Mouse (Mus musculus): Measurements from ENCODE around the gene Kcnq1. TPM values are rescaled to one million over a fixed set of nuclear protein-coding genes. Genes with fewer than 3 reads are reported as not detected.

The Kcnq1 gene
- polyA plus RNA-seq, 1 experiment from 2014 or later, result 17.8 TPM

GRCm38 (mm10) chr7:143437231-143437893 lies 331.2 kb downstream of the Kcnq1 start:
- no peak overlapping the region for H3K27ac ChIP-seq (replicated peaks)
- ATAC-seq (ENCODE audit: low FRiP score, low TSS enrichment) (peak; percentile 44; the same call in 1 of the 2 replicates), DNase-seq (ENCODE audit: low spot score) (no peak)
- no peaks in the 10 kb centered on the region for H3K36me3 ChIP-seq (ENCODE audit: control insufficient read depth, insufficient read depth, low read length)
- no peaks in the 10 kb centered on the region for H3K9me3 ChIP-seq (ENCODE audit: control insufficient read depth, low read length)
- H3K4me2 ChIP-seq (replicated peaks; ENCODE audit: low read depth), result peak overlapping the region; percentile 88
- peak overlapping the region; percentile 49 for H3K4me3 ChIP-seq (ENCODE audit: low read depth, low read length)
- peaks cover 2% of the 10 kb centered on the region; the same call in 1 of the 2 replicates for H3K4me1 ChIP-seq (replicated peaks; ENCODE audit: control insufficient read depth, insufficient read depth)
- peak overlapping the region; percentile 71 for H3K9ac ChIP-seq (ENCODE audit: low read length)
- TF ChIP-seq CTCF (IDR thresholded peaks at IDR 0.05; ENCODE audit: low read depth) (no peak), EP300 (optimal IDR thresholded peaks at IDR 0.05) (no peak)
- WGBS, result 37% methylated on average over 18 of the region's 18 CpGs
- H3K27me3 ChIP-seq (ENCODE audit: control insufficient read depth, insufficient read depth, low read length), result no peaks in the 10 kb centered on the region

- H3K4me1 ChIP-seq (replicated peaks; ENCODE audit: control insufficient read depth, insufficient read depth), result peaks cover 2% of the 10 kb centered on the region; the same call in 1 of the 2 replicates
- TF ChIP-seq CTCF (IDR thresholded peaks at IDR 0.05; ENCODE audit: low read depth), result no peak
- no peak for TF ChIP-seq EP300 (optimal IDR thresholded peaks at IDR 0.05)
- WGBS, result 3% methylated on average over 52 of the region's 63 CpGs
- peak overlapping the region; percentile 88 for H3K4me2 ChIP-seq (replicated peaks; ENCODE audit: low read depth)
- peak overlapping the region; percentile 71 for H3K9ac ChIP-seq (ENCODE audit: low read length)
- H3K9me3 ChIP-seq (ENCODE audit: control insufficient read depth, low read length), result no peaks in the 10 kb centered on the region
- H3K4me3 ChIP-seq (ENCODE audit: low read depth, low read length), result peak overlapping the region; percentile 49
- DNase-seq (ENCODE audit: low spot score), result peak; percentile 45
- no peaks in the 10 kb centered on the region for H3K27me3 ChIP-seq (ENCODE audit: control insufficient read depth, insufficient read depth, low read length)
- no peak overlapping the region for H3K27ac ChIP-seq (replicated peaks)
- ATAC-seq (ENCODE audit: low FRiP score, low TSS enrichment), result peak; percentile 33; the same call in 1 of the 2 replicates
- no peaks in the 10 kb centered on the region for H3K36me3 ChIP-seq (ENCODE audit: control insufficient read depth, insufficient read depth, low read length)
Observed at GRCm38 (mm10) chr7:143437894-143438581, 331.9 kb downstream of the Kcnq1 start.

- Histone ChIP-seq H3K4me2 (replicated peaks; ENCODE audit: low read depth) (no peak overlapping the region), H3K9ac (ENCODE audit: low read length) (no peak overlapping the region), H3K4me1 (replicated peaks; ENCODE audit: control insufficient read depth, insufficient read depth) (peaks cover 2% of the 10 kb centered on the region; the same call in 1 of the 2 replicates), H3K9me3 (ENCODE audit: control insufficient read depth, low read length) (no peaks in the 10 kb centered on the region), H3K27ac (replicated peaks) (no peak overlapping the region), H3K36me3 (ENCODE audit: control insufficient read depth, insufficient read depth, low read length) (no peaks in the 10 kb centered on the region), H3K4me3 (ENCODE audit: low read depth, low read length) (no peak overlapping the region), H3K27me3 (ENCODE audit: control insufficient read depth, insufficient read depth, low read length) (no peaks in the 10 kb centered on the region)
- DNase-seq (ENCODE audit: low spot score), result no peak
- ATAC-seq (ENCODE audit: low FRiP score, low TSS enrichment), result no peak
- TF ChIP-seq EP300 (optimal IDR thresholded peaks at IDR 0.05), result no peak
- no peak for TF ChIP-seq CTCF (IDR thresholded peaks at IDR 0.05; ENCODE audit: low read depth)
- 72% methylated on average over 1 of the region's 1 CpGs for WGBS
Observed at GRCm38 (mm10) chr7:143438965-143439364, 332.8 kb downstream of the Kcnq1 start.

- Histone ChIP-seq H3K9ac (ENCODE audit: low read length) (no peak overlapping the region), H3K27me3 (ENCODE audit: control insufficient read depth, insufficient read depth, low read length) (no peaks in the 10 kb centered on the region; the same call in 1 of the 2 replicates), H3K9me3 (ENCODE audit: control insufficient read depth, low read length) (no peaks in the 10 kb centered on the region), H3K4me3 (ENCODE audit: low read depth, low read length) (no peak overlapping the region), H3K4me1 (replicated peaks; ENCODE audit: control insufficient read depth, insufficient read depth) (0 out of 2 replicates have a peak, but pooled peaks cover 6% of the 10 kb centered on the region), H3K36me3 (ENCODE audit: control insufficient read depth, insufficient read depth, low read length) (no peaks in the 10 kb centered on the region), H3K4me2 (replicated peaks; ENCODE audit: low read depth) (no peak overlapping the region), H3K27ac (replicated peaks) (no peak overlapping the region)
- ATAC-seq (ENCODE audit: low FRiP score, low TSS enrichment) (no peak), DNase-seq (ENCODE audit: low spot score) (no peak)
- WGBS, result 68% methylated on average over 8 of the region's 8 CpGs
- TF ChIP-seq CTCF (IDR thresholded peaks at IDR 0.05; ENCODE audit: low read depth) (no peak), EP300 (optimal IDR thresholded peaks at IDR 0.05) (no peak)
Observed at GRCm38 (mm10) chr7:143444580-143444954, 338.4 kb downstream of the Kcnq1 start.

- ATAC-seq (ENCODE audit: low FRiP score, low TSS enrichment) (no peak), DNase-seq (ENCODE audit: low spot score) (no peak)
- no peaks in the 10 kb centered on the region; the same call in 1 of the 2 replicates for H3K27me3 ChIP-seq (ENCODE audit: control insufficient read depth, insufficient read depth, low read length)
- no peaks in the 10 kb centered on the region for H3K36me3 ChIP-seq (ENCODE audit: control insufficient read depth, insufficient read depth, low read length)
- 15% methylated on average over 55 of the region's 55 CpGs for WGBS
- peak overlapping the region; percentile 43 for H3K9ac ChIP-seq (ENCODE audit: low read length)
- no peak overlapping the region for H3K27ac ChIP-seq (replicated peaks)
- 0 out of 2 replicates have a peak, but pooled peaks cover 6% of the 10 kb centered on the region for H3K4me1 ChIP-seq (replicated peaks; ENCODE audit: control insufficient read depth, insufficient read depth)
- no peak for TF ChIP-seq EP300 (optimal IDR thresholded peaks at IDR 0.05)
- TF ChIP-seq CTCF (IDR thresholded peaks at IDR 0.05; ENCODE audit: low read depth), result no peak
- no peaks in the 10 kb centered on the region for H3K9me3 ChIP-seq (ENCODE audit: control insufficient read depth, low read length)
- H3K4me2 ChIP-seq (replicated peaks; ENCODE audit: low read depth), result peak overlapping the region; percentile 51
- H3K4me3 ChIP-seq (ENCODE audit: low read depth, low read length), result peak overlapping the region; percentile 34
Observed at GRCm38 (mm10) chr7:143444955-143445648, 338.9 kb downstream of the Kcnq1 start.
